ENCODE assay signal across 8 mouse cellular contexts in the genomic region with DNA sequence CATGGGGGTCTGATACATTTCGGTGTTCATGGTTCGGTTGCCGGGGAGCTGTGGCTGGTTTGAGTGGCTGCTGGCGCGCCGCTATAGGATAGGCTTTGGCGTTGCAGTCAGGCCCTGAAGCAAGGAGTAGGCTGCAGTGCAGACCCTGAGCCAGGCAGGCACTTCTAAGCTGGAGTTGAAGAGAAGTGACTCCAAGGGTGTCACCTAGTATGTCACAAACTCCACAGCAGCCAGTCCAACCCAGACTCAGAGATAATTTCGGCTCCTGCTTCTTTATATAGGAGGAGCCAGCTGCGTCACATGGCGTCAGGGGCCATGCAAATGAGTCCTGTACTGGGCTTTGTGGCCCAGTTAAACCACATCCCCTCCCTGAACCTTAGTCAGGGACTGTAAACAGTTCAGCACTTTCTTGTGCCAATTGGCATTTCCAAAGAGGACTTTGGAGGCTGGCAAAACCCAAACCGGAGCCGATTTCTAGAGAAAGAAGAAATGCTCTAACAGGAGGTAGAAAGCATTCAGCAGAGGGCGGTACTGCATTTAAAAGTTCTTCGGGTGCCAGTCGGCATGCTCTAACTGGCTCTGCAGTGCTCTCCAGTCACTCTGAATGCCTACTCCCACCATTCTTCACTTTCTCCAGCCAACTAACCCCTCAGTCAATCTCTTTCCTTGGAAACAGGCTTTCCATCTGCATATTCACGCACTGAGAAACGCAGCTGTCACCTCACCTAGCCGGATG. TPM values are rescaled to one million over a fixed set of nuclear protein-coding genes. Genes with fewer than 3 reads are reported as not detected.
A peak's percentile ranks its signal among the peaks of the same experiment; 100 is the strongest.
DNase-seq lines count a peak whose midpoint lies in the region; ATAC-seq and TF ChIP-seq lines count a peak whose summit lies in the region.

No protein-coding gene starts in this region.

- no peaks in the 10 kb centered on the region for H3K9me3 ChIP-seq in hindbrain, embryonic 10.5 days
- no peaks in the 10 kb centered on the region for H3K9me3 ChIP-seq in lung, postnatal 0 days (ENCODE audit: low read length)

- H3K4me1 ChIP-seq in hindbrain, embryonic 10.5 days (replicated peaks): peaks cover 24% of the 10 kb centered on the region; the same call in 1 of the 2 replicates
- H3K4me1 ChIP-seq in lung, postnatal 0 days (ENCODE audit: insufficient read depth, low read depth, low read length): no peaks in the 10 kb centered on the region

- TF ChIP-seq EP300 in lung, postnatal 0 days (IDR thresholded peaks at IDR 0.05): peak; percentile 93

- 23% methylated on average over 18 of the region's 18 CpGs for WGBS in hindbrain, embryonic 10.5 days
- WGBS in lung, postnatal 0 days: 17% methylated on average over 18 of the region's 18 CpGs

- H3K4me2 ChIP-seq in lung, postnatal 0 days (replicated peaks; ENCODE audit: low read depth, low read length): peak overlapping the region; percentile 62

- peak; percentile 61 for DNase-seq in MN1 (ENCODE audit: low spot score)
- DNase-seq in cerebellum, adult 9-10 months: peak; percentile 81
- DNase-seq in hindbrain, embryonic 10.5 days (ENCODE audit: low spot score): peak; percentile 74
- peak; percentile 46 to 66 for DNase-seq in layer of hippocampus, postnatal 10 days (ENCODE audit: low spot score in 2 of 2)
- DNase-seq in lung, postnatal 0 days (ENCODE audit: low spot score): peak; percentile 91
- DNase-seq in ovary, postnatal 36 days (ENCODE audit: low spot score): peak; percentile 67
- DNase-seq in thymus, postnatal 14 days: peak; percentile 84

- ATAC-seq in frontal cortex, adult (ENCODE audit: low TSS enrichment): peak; percentile 88
- ATAC-seq in lung, postnatal 0 days: peak; percentile 89

- H3K9ac ChIP-seq in lung, postnatal 0 days (replicated peaks; ENCODE audit: low read depth): peak overlapping the region; percentile 88

- peaks cover 10% of the 10 kb centered on the region for H3K36me3 ChIP-seq in hindbrain, embryonic 10.5 days
- H3K36me3 ChIP-seq in lung, postnatal 0 days (ENCODE audit: insufficient read depth, low read length): 0 out of 2 replicates have a peak, but pooled peaks cover 4% of the 10 kb centered on the region

- peak overlapping the region; percentile 92 for H3K27ac ChIP-seq in hindbrain, embryonic 10.5 days
- H3K27ac ChIP-seq in lung, postnatal 0 days (ENCODE audit: low read length): peak overlapping the region; percentile 96

- H3K4me3 ChIP-seq in hindbrain, embryonic 10.5 days: peak overlapping the region; percentile 58
- H3K4me3 ChIP-seq in lung, postnatal 0 days (ENCODE audit: low read depth, low read length): peak overlapping the region; percentile 56

- TF ChIP-seq CTCF in lung, postnatal 0 days (IDR thresholded peaks at IDR 0.05): 0 out of 2 replicates have a peak, but pooled peaks have one; percentile 29

- H3K27me3 ChIP-seq in hindbrain, embryonic 10.5 days (ENCODE audit: insufficient read depth, poor library complexity, severe bottlenecking): peaks cover 80% of the 10 kb centered on the region
- H3K27me3 ChIP-seq in lung, postnatal 0 days (replicated peaks; ENCODE audit: insufficient read depth, low read length): no peaks in the 10 kb centered on the region

RNA-seq across cellular contexts. Expression of a gene that starts 57.4 kb away (rescaled TPM):
- polyA plus RNA-seq in hindbrain, embryonic 10.5 days (2016; fragmentation: Nextera tagmentation; extraction: Ambion mirVana): 122 and 124 TPM in 2 replicates
- total RNA-seq in layer of hippocampus, postnatal 10 days (2021): 10 to 100 TPM; 66.0 to 76.4 TPM
- 236 and 380 TPM in 2 replicates for polyA plus RNA-seq in lung, postnatal 0 days (2015; fragmentation: Nextera tagmentation; extraction: Ambion mirVana)

Comparison
In these comparisons a context has a peak if more than half of its experiments do, and no peak if none do; other contexts are left out.
1. Peak in every context shown above with its lines: DNase-seq, ATAC-seq, H3K4me3 ChIP-seq and H3K27ac ChIP-seq.